Mouse (Mus musculus) urinary bladder, postnatal 0 days (tissue): ENCODE results near the gene Tmem218. TPM values are rescaled to one million over a fixed set of nuclear protein-coding genes. Genes with fewer than 3 reads are reported as not detected.

ENCODE experiments used
- polyA plus RNA-seq: library from polyadenylated mRNA; unstranded; fragments of >200 nt; fragmentation: Nextera tagmentation; extraction: Ambion mirVana; gene quantifications from 2 replicates; pipeline ENCODE4 v1.2.1, GENCODE M21; 2015

The Tmem218 gene
- polyA plus RNA-seq, result 6.9 and 7.4 TPM in 2 replicates

GRCm38 (mm10) chr9:37207929-37208411, at the start of gene Tmem218:
Gene Tmem218 (plus strand): TSS chr9:37208223.

GRCm38 (mm10) chr9:37255149-37255888, 47.3 kb downstream of the Tmem218 start, which contains the start of gene Slc37a2:
Gene Slc37a2 (minus strand): TSS chr9:37255738.

Other genes starting within 250 kb of the Tmem218 start
- gene Pknox2, start 60.8 kb upstream of the Tmem218 start, polyA plus RNA-seq, result 6.1 TPM in 2 replicates
- 1.8 and 2.6 TPM in 2 replicates for gene Slc37a2, start 47.5 kb downstream of the Tmem218 start, polyA plus RNA-seq
- 2.4 and 2.5 TPM in 2 replicates for gene Ccdc15, start 140.2 kb downstream of the Tmem218 start, polyA plus RNA-seq
- 0.04 and 0.06 TPM in 2 replicates for gene Hepacam, start 159.1 kb downstream of the Tmem218 start, polyA plus RNA-seq
- 5.7 and 7.4 TPM in 2 replicates for gene Robo4, start 193.7 kb downstream of the Tmem218 start, polyA plus RNA-seq
- not detected in 2 replicates for gene Robo3, start 225.0 kb downstream of the Tmem218 start, polyA plus RNA-seq